Mouse (Mus musculus): ENCODE measurements around the gene Nsun6. TPM values are rescaled to one million over a fixed set of nuclear protein-coding genes. Genes with fewer than 3 reads are reported as not detected.
A peak's percentile ranks its signal among the peaks of the same experiment; 100 is the strongest.

Nsun6 gene
- total and polyA plus RNA-seq, 3 experiments = 0.41 to 18.1 (median 11.5) TPM

DNA sequence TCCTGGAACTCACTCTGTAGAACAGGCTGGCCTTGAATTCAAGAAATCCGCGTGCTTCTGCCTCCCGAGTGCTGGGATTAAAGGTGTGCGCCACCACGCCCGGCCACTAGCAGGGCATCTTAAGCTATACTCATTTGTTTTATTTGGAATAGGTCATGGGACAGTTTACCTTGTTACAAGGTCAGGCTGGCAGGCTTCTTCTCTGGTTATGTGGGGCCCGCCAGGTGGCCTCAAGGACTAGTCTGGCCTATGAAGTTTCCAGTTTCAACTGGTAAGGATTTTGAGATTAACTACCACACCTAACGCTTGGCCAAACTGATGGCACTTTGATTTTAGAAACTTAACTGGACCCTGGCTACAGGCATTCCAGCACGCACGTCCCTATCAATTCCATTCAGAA lies 373 bp downstream of the Nsun6 start:
- Histone ChIP-seq H3K4me1 (ENCODE audit: insufficient read depth, low read depth, low read length) (peaks cover 31% of the 10 kb centered on the region), H3K4me3 (ENCODE audit: low read depth, low read length) (peak overlapping the region; percentile 79), H3K36me3 (replicated peaks) (peaks cover 4% of the 10 kb centered on the region), H3K9me3 (replicated peaks) (no peaks in the 10 kb centered on the region), H3K27me3 (ENCODE audit: insufficient read depth, low read length) (no peaks in the 10 kb centered on the region)
- DNase-seq (ENCODE audit: low spot score) = peak; percentile 4
- no peak for ATAC-seq (ENCODE audit: extremely low read depth, insufficient number of reproducible peaks, low FRiP score, poor library complexity, severe bottlenecking)
- no peak for TF ChIP-seq POLR2AphosphoS5 (IDR thresholded peaks at IDR 0.05; ENCODE audit: insufficient replicate concordance, low read depth, low read length)
- no peak for TF ChIP-seq TAL1 (conservative IDR thresholded peaks at IDR 0.05; ENCODE audit: low read depth, low read length)
- TF ChIP-seq GATA2 (IDR thresholded peaks at IDR 0.05; ENCODE audit: borderline replicate concordance, low read depth, low read length) = no peak
- no peak for TF ChIP-seq GATA1 (IDR thresholded peaks at IDR 0.05; ENCODE audit: borderline replicate concordance, low read length)
- no peak for TF ChIP-seq CTCF (IDR thresholded peaks at IDR 0.05; ENCODE audit: low read depth, low read length)

DNA sequence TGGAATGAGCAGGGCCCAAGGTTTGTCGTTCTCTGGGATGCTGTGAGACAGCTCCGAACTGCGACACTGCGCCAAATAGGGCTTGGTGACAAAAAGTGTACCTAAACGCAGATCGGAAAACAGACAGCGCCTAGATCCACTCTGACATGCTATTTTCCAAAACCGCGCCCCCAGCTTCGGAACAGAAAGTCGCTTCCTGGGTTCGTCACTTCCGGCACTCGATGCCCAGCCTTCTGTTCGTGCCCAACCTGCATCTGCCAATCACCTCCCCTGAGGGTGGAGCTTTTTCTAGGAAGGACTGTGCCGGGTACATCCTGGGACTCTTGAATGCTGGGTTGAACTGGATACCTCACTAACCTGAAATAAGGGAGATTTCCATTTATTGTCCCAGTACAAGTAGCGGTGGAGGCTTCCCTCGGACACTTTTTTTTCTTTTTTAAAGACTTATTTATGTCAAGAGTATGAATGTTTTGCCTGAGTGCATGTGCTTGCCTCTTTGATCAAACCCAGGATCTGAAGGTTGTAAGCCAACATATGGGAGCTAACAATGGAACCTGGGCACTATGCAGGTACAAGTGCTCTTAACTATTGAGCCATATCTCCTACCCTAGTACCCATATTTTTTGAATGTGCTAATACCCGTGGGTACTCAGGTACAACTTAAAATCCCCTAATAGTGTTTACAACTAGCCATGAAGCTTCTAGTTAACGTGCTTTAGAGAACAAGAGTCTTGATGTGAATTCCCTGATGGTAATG lies 5.6 kb downstream of the Nsun6 start, which contains the start of gene Arl5b:
Arl5b (plus strand) TSS at position 279 of the 757 bp plus-strand sequence.
- Histone ChIP-seq H3K27me3 (ENCODE audit: insufficient read depth, low read length) (no peaks in the 10 kb centered on the region), H3K4me3 (ENCODE audit: low read depth, low read length) (peak within 1 kb of the TSS; percentile 77), H3K36me3 (replicated peaks) (peaks cover 21% of the 10 kb centered on the region), H3K9me3 (replicated peaks) (no peaks in the 10 kb centered on the region), H3K4me1 (ENCODE audit: insufficient read depth, low read depth, low read length) (peaks cover 21% of the 10 kb centered on the region)
- TF ChIP-seq CTCF (IDR thresholded peaks at IDR 0.05; ENCODE audit: low read depth, low read length) (no peak), POLR2AphosphoS5 (IDR thresholded peaks at IDR 0.05; ENCODE audit: insufficient replicate concordance, low read depth, low read length) (no peak), TAL1 (conservative IDR thresholded peaks at IDR 0.05; ENCODE audit: low read depth, low read length) (no peak), GATA2 (IDR thresholded peaks at IDR 0.05; ENCODE audit: borderline replicate concordance, low read depth, low read length) (no peak), GATA1 (IDR thresholded peaks at IDR 0.05; ENCODE audit: borderline replicate concordance, low read length) (no peak)
- peak; percentile 70 for DNase-seq (ENCODE audit: low spot score)
- peak; percentile 100 for ATAC-seq (ENCODE audit: extremely low read depth, insufficient number of reproducible peaks, low FRiP score, poor library complexity, severe bottlenecking)

DNA sequence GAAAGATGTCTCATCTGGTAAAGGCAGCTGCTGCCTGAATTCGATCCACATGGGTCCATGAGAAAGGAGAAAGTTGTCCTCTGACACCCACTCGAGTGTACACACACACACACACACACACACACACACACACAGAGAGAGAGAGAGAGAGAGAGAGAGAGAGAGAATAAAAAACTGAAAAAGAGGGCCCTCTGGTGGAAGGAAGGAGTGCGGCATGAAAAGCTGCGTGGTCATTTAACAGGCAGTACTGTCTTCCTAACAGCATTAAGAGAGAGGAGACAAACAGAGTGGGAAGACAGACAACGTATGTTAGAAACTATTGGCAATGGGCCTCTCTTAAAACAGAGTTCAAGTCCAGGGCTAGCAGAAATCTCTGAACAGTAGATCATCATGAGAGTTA lies 14.5 kb downstream of the Nsun6 start:
- TF ChIP-seq POLR2AphosphoS5 (IDR thresholded peaks at IDR 0.05; ENCODE audit: insufficient replicate concordance, low read depth, low read length) (no peak), CTCF (IDR thresholded peaks at IDR 0.05; ENCODE audit: low read depth, low read length) (0 out of 2 replicates have a peak, but pooled peaks have one; percentile 16)
- DNase-seq (ENCODE audit: low spot score) (no peak), ATAC-seq (ENCODE audit: extremely low read depth, insufficient number of reproducible peaks, low FRiP score, poor library complexity, severe bottlenecking) (no peak)
- no peak overlapping the region for H3K4me3 ChIP-seq (ENCODE audit: low read depth, low read length)
- H3K36me3 ChIP-seq (replicated peaks) = peaks cover 61% of the 10 kb centered on the region
- no peaks in the 10 kb centered on the region for H3K27me3 ChIP-seq (ENCODE audit: insufficient read depth, low read length)
- H3K4me1 ChIP-seq (ENCODE audit: insufficient read depth, low read depth, low read length) = 0 out of 2 replicates have a peak, but pooled peaks cover 2% of the 10 kb centered on the region
- no peaks in the 10 kb centered on the region for H3K9me3 ChIP-seq (replicated peaks)

DNA sequence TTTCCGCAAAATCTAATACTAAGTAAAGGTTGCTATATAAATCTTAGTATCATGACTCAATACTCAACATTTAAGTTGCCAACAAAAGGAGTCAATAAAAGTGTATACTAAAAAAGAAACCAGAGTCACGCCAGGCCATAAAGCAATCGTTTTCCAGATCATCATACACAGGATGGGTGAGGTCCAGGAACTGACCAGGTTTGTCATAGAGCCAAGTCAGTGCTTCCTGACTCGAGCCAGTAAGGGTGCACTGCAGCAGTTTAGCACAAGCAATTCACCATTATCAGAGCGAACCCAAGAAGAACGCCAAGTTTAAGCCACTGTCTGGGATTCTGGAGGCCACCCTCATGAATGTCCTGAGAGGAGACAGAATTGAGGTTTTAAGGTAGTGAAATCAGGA lies 16.2 kb downstream of the Nsun6 start:
- Histone ChIP-seq H3K4me3 (ENCODE audit: low read depth, low read length) (no peak overlapping the region), H3K36me3 (replicated peaks) (peaks cover 53% of the 10 kb centered on the region), H3K9me3 (replicated peaks) (no peaks in the 10 kb centered on the region), H3K4me1 (ENCODE audit: insufficient read depth, low read depth, low read length) (0 out of 2 replicates have a peak, but pooled peaks cover 2% of the 10 kb centered on the region), H3K27me3 (ENCODE audit: insufficient read depth, low read length) (no peaks in the 10 kb centered on the region)
- ATAC-seq (ENCODE audit: extremely low read depth, insufficient number of reproducible peaks, low FRiP score, poor library complexity, severe bottlenecking) (no peak), DNase-seq (ENCODE audit: low spot score) (no peak)
- TF ChIP-seq GATA1 (IDR thresholded peaks at IDR 0.05; ENCODE audit: borderline replicate concordance, low read length) (no peak), CTCF (IDR thresholded peaks at IDR 0.05; ENCODE audit: low read depth, low read length) (no peak), POLR2AphosphoS5 (IDR thresholded peaks at IDR 0.05; ENCODE audit: insufficient replicate concordance, low read depth, low read length) (no peak), TAL1 (conservative IDR thresholded peaks at IDR 0.05; ENCODE audit: low read depth, low read length) (no peak), GATA2 (IDR thresholded peaks at IDR 0.05; ENCODE audit: borderline replicate concordance, low read depth, low read length) (no peak)

GRCm38 (mm10) chr2:15027816-15028215 lies 27.1 kb downstream of the Nsun6 start:
- DNase-seq (ENCODE audit: low spot score) (no peak), ATAC-seq (ENCODE audit: extremely low read depth, insufficient number of reproducible peaks, low FRiP score, poor library complexity, severe bottlenecking) (no peak)
- Histone ChIP-seq H3K4me1 (ENCODE audit: insufficient read depth, low read depth, low read length) (no peaks in the 10 kb centered on the region), H3K27me3 (ENCODE audit: insufficient read depth, low read length) (no peaks in the 10 kb centered on the region), H3K4me3 (ENCODE audit: low read depth, low read length) (no peak overlapping the region), H3K36me3 (replicated peaks) (peaks cover 40% of the 10 kb centered on the region), H3K9me3 (replicated peaks) (no peaks in the 10 kb centered on the region)
- no peak for TF ChIP-seq TAL1 (conservative IDR thresholded peaks at IDR 0.05; ENCODE audit: low read depth, low read length)
- no peak for TF ChIP-seq POLR2AphosphoS5 (IDR thresholded peaks at IDR 0.05; ENCODE audit: insufficient replicate concordance, low read depth, low read length)
- TF ChIP-seq GATA2 (IDR thresholded peaks at IDR 0.05; ENCODE audit: borderline replicate concordance, low read depth, low read length) = no peak
- no peak for TF ChIP-seq CTCF (IDR thresholded peaks at IDR 0.05; ENCODE audit: low read depth, low read length)
- TF ChIP-seq GATA1 (IDR thresholded peaks at IDR 0.05; ENCODE audit: borderline replicate concordance, low read length) = no peak

- Histone ChIP-seq H3K4me1 (ENCODE audit: insufficient read depth, low read depth, low read length) (no peaks in the 10 kb centered on the region), H3K9me3 (replicated peaks) (no peaks in the 10 kb centered on the region), H3K27me3 (ENCODE audit: insufficient read depth, low read length) (no peaks in the 10 kb centered on the region), H3K4me3 (ENCODE audit: low read depth, low read length) (no peak overlapping the region), H3K36me3 (replicated peaks) (peaks cover 37% of the 10 kb centered on the region)
- DNase-seq (ENCODE audit: low spot score) (no peak), ATAC-seq (ENCODE audit: extremely low read depth, insufficient number of reproducible peaks, low FRiP score, poor library complexity, severe bottlenecking) (no peak)
- TF ChIP-seq CTCF (IDR thresholded peaks at IDR 0.05; ENCODE audit: low read depth, low read length) = no peak
- TF ChIP-seq POLR2AphosphoS5 (IDR thresholded peaks at IDR 0.05; ENCODE audit: insufficient replicate concordance, low read depth, low read length) = no peak
- no peak for TF ChIP-seq GATA1 (IDR thresholded peaks at IDR 0.05; ENCODE audit: borderline replicate concordance, low read length)
- TF ChIP-seq GATA2 (IDR thresholded peaks at IDR 0.05; ENCODE audit: borderline replicate concordance, low read depth, low read length) = no peak
- no peak for TF ChIP-seq TAL1 (conservative IDR thresholded peaks at IDR 0.05; ENCODE audit: low read depth, low read length)
These were observed 28.1 kb downstream of the Nsun6 start for GRCm38 (mm10) chr2:15026817-15027216.
